Mouse (Mus musculus) bone marrow macrophage, adult 2 months (primary cell): ENCODE data around the gene Sirt2. TPM values are rescaled to one million over a fixed set of nuclear protein-coding genes. Genes with fewer than 3 reads are reported as not detected.

Source experiments
- H3K27ac ChIP-seq: 2 replicates; pipeline ENCODE4 v1.5.1; 2012; ENCODE audit warnings: low read depth, low read length; ENCODE audit not compliant: insufficient read depth
- H3K4me1 ChIP-seq: 2 replicates; pipeline ENCODE4 v1.6.1; 2012; ENCODE audit warnings: low read length; ENCODE audit not compliant: control insufficient read depth, insufficient read depth
- H3K4me3 ChIP-seq: 2 replicates; pipeline ENCODE4 v1.5.1; 2012; ENCODE audit warnings: mild to moderate bottlenecking, low read length, moderate library complexity; ENCODE audit not compliant: insufficient read depth
- CTCF ChIP-seq: IDR thresholded peaks from 2 replicates; pipeline ENCODE4 v1.5.1; 2012; ENCODE audit warnings: low read depth, mild to moderate bottlenecking, low read length, moderate library complexity
- POLR2A ChIP-seq: IDR thresholded peaks from 2 replicates; pipeline ENCODE4 v1.6.1; 2012; ENCODE audit warnings: mild to moderate bottlenecking, low read depth, low read length, borderline replicate concordance
- polyA plus RNA-seq: library from polyadenylated mRNA; stranded (reverse); fragments of >200 nt; gene quantifications from 2 replicates; pipeline ENCODE4 v1.2.4, GENCODE M21; 2012; ENCODE audit not compliant: missing spikeins, insufficient read depth, insufficient read length

Gene Sirt2
- polyA plus RNA-seq, 1 experiment, result 192 TPM

DNA sequence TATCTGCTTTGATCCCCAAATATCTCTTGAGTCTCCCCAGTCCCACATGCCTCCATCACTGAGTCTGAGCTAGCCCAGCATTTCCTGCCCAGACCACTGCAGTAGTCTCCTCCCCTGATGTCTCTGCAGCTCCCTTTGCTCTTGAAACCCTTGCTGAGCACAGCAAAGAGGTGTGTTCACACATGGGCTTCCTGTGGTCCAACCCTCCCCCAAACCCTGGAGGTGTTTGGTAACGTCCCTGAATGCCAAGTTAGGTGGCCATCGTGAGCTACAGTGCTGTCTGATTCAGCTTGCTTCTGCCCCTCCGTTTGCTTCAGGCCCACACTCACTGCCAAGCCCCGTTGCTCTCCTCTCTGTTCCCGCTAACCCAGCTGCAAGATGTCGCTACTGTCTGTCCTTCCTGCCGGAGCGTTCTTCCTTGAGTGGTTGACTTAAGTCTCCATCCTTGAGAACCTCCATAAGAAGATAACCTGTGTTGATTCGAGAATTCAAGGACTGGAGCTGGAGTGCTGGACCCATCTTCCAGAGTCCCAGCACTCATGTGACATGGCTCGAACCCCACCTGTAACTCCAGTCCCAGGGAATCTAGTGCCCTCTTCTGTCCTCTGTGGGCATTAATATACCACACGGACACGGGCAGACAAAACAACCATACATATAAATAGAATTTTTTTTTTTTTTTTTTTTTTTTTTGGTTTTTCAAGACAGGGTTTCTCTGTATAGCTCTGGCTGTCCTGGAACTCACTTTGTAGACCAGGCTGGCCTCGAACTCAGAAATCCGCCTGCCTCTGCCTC is 26.1 kb downstream of the Sirt2 start:
- TF ChIP-seq POLR2A (no peak), CTCF (no peak)
- peaks cover 18% of the 10 kb centered on the region for H3K4me1 ChIP-seq
- no peak overlapping the region for H3K27ac ChIP-seq
- H3K4me3 ChIP-seq, result no peak overlapping the region

DNA sequence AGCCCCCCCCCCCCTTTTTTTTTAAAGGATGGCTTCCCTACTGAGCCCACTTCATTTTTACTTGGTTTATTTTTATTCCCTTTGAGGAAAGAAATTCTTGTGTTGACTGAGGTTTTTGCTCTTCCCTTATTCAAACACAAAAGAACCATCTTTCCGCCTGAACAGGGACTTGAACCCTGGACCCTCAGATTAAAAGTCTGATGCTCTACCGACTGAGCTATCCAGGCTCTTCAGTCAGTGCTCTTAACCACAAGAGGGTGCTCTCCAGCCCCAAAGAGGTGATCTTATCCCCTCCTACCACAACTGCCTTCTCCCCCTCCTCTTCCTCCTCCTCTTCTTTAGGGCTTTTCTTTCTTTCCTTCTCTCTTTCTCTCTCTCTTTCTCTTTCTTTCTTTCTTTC is 27.3 kb downstream of the Sirt2 start:
- peaks cover 13% of the 10 kb centered on the region for H3K4me1 ChIP-seq
- H3K4me3 ChIP-seq, result no peak overlapping the region
- TF ChIP-seq POLR2A, result no peak
- no peak for TF ChIP-seq CTCF
- no peak overlapping the region for H3K27ac ChIP-seq

DNA sequence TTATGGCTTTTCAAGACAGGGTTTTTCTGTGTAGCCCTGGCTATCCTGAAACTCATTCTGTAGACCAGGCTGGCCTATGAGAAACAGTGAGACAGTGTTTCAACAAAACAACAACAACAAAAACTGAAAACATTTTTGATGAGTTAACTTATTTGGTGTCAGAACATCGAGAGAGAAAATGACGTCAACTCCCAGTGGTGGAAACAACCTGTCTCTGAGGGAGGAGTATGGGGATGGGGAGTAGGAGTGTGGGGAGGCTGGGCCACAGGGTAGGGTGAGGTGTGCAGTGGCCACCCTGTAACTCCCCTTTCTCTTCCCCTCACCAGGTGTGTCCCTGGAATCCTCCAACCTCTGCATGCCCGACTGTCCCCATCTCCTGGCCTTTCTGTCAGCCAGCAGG is 28.0 kb downstream of the Sirt2 start:
- Histone ChIP-seq H3K4me3 (no peak overlapping the region), H3K4me1 (peaks cover 10% of the 10 kb centered on the region), H3K27ac (no peak overlapping the region)
- no peak for TF ChIP-seq CTCF
- TF ChIP-seq POLR2A, result no peak

DNA sequence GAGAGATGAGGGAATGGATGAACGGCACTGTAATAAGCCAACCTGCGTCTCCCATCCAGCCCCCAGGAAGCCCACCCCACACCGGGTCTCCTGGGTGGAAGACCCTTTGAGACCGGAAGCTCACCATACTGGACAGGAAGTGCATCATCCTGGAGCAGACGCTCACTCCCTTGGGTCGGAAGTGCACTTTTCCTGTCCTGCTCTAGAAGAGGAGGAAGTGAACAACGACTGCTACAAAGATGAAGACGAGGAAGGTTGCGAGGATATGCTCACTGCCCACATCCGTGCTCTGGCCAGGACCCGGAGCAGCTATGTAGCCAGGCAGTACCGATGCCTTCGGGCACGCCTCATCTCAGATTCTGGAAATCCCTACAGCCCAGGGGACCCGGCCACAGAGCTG is 29.3 kb downstream of the Sirt2 start:
- no peak for TF ChIP-seq POLR2A
- no peak for TF ChIP-seq CTCF
- peak overlapping the region; percentile 75 for H3K4me3 ChIP-seq
- peaks cover 10% of the 10 kb centered on the region for H3K4me1 ChIP-seq
- H3K27ac ChIP-seq, result peak overlapping the region; percentile 87

DNA sequence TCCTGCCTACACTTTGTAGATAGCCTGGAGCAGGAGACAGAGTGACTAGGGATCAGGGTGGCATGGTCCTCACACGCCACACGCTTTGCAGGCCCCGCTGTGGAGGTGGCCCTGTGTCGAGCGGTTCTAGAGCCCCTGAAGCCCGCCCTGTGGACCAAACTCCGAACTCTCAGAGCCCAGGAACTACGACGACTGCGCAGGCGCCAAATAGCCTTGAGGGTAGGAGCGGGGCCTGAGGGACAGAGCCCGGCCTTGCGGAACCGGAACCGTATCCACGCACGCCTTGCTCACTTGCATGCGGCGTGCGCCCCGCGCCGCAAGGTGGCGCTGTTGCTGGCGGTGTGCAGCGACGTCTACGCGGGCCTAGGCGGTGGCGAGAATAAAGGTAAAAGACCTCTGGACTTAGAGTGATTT is 30.0 kb downstream of the Sirt2 start:
- peak overlapping the region; percentile 75 for H3K4me3 ChIP-seq
- H3K4me1 ChIP-seq, result peaks cover 11% of the 10 kb centered on the region
- H3K27ac ChIP-seq, result peak overlapping the region; percentile 87
- TF ChIP-seq POLR2A (no peak), CTCF (peak; percentile 71)

DNA sequence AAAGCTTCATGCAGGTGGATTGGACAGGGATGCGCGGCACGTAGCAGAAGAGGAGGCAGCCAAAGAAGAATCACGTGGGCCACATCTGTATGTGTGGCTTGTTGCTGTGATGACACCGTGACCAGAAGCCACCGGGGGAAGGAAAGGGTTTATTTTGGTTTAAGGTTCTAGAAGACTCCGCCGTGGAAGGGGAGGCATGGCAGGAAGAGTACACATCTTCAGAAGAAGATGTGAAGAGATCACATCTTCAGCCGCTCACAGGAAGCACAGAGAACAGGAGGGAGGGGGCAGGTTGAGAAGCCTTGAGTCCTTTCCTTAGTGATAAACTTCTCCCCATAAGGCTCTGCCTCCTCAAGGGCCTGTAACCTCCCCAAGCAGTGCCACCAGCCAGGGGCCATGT is 33.5 kb downstream of the Sirt2 start:
- Histone ChIP-seq H3K27ac (no peak overlapping the region), H3K4me3 (no peak overlapping the region), H3K4me1 (peaks cover 24% of the 10 kb centered on the region)
- TF ChIP-seq POLR2A (no peak), CTCF (no peak)

DNA sequence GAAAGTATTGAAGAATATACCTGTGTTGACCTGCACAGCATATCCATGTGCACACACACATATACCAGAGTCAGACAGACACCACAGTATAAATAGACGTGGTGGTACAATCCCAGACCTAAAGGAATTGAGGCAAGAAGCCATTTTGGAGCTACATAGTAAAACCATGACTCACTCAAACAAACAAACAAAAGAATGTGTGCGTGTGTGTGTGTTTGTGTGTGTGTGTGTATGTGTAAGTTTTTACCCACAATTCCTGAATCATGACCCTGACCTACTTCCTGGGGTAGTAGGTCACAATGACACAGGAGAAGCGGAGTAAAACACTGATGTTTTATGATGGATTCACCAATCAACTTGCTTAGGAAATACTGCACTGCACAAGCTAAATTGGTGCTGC is 34.9 kb downstream of the Sirt2 start:
- H3K4me3 ChIP-seq, result no peak overlapping the region
- peaks cover 20% of the 10 kb centered on the region for H3K4me1 ChIP-seq
- H3K27ac ChIP-seq, result no peak overlapping the region
- no peak for TF ChIP-seq CTCF

DNA sequence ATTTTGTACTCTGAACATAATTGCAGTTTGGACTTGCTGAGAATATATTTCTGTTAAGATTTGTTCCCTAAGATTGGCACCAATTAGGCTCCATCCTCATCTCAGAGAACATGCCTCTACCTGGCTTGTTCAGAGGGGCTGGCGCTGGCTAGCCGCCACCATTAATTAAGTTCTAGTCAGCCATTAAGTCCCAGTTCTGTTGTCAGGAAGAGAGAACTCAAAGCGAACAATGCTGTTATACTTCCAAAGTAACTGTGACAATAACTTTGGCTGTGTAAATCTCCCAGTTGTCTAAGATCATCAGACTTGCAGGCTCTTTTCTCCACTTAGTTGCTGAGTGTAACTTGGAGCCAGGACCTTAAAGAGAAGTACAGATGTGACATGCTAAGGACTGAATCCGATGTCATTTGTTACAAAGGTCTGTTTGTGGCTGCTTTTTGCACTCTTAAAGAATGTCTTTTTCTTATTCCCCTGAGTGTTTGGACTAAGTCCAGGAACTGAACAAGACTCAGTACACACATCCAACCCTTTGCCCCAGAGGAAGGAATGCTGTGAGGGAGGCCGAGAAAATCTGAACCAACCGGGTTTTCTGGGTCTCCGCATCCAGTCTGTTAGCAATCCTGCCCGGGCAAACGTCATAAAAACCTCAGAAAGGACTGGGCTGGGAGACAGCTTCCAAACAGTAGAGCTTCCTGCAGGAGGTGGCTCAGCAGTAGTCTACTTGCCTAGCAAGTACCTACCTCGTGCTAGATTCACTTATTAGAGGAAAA is 35.6 kb downstream of the Sirt2 start:
- Histone ChIP-seq H3K4me1 (peaks cover 20% of the 10 kb centered on the region), H3K27ac (no peak overlapping the region), H3K4me3 (no peak overlapping the region)
- no peak for TF ChIP-seq CTCF
- TF ChIP-seq POLR2A, result no peak

DNA sequence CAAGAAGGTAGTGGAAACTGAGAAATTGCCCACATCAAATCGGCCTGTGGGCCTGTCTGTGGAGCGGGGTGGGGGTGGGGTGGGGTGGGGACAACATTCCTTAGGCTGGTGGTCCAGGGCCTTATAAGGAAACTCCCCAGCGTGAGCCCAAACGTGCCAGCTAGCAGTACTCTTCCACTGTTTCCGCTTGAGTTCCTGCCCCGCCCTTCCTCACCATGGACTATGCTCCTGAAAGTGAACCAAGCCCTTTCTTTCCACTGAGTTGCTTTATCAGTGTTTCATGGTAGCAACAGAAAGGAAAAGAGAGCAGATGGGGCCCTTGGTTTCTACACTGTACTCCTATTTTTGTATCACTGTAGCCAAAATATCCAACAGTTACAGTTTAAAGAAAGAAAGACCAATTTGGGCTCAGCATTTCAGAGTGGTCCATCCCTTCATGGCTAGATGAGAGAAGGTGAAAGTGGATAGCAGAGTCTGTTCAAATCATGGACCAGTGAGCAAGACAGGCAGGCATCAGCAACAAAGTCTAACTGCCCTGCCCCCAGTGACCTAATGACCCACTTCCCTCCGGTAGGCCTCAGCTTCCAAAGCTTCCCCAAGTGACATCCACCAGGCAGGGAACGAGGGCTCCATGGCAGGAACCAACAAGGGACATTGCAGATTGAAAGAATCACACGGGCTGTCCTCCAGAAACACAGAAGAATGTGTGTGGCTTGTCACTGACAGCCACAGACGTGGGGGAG is 36.5 kb downstream of the Sirt2 start:
- Histone ChIP-seq H3K4me3 (no peak overlapping the region), H3K27ac (no peak overlapping the region)

DNA sequence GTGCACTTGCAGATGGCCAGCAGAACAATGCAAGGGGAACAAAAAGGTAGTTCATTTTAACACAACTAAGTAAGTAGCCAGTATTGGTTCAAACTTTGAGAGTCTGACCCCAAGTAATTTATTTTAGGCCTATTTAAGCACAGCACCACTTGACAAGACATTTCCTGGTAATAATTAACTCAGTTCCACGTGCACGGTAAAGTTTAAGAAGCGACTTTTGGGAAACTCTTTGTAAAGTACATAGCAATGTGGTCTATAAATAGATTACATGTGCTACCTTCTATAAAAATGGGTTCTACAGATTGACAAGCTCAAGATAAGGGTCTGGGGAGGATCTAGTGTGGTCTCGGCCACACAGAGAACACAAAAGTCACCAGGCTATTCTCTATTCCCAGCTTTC is 37.2 kb downstream of the Sirt2 start:
- no peak overlapping the region for H3K4me3 ChIP-seq
- no peak overlapping the region for H3K27ac ChIP-seq
- peaks cover 24% of the 10 kb centered on the region for H3K4me1 ChIP-seq
- TF ChIP-seq CTCF (no peak), POLR2A (no peak)

More for the DNA sequence above, 36.5 kb downstream of the Sirt2 start:
- TF ChIP-seq POLR2A (no peak), CTCF (no peak)
- peaks cover 23% of the 10 kb centered on the region for H3K4me1 ChIP-seq

DNA sequence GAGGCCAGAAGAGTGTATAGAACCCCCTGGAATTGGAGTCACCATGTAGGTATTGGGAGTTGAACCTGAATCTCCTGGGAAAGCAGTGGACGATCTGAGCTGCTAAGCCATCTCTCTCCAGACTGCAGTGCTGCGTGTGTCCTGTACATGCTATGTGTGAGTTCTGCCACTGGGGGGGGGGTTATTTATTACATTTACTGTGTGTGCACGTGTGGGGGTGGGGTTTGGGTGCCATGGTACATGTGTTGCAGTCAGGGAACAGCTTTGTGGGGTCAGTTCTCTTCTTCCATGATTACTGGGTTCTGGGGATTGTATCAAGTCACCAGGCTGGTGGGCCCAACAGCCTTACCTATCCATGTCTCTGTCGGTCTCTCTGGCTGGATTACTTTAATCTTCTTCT is 40.3 kb downstream of the Sirt2 start:
- H3K4me3 ChIP-seq, result no peak overlapping the region
- TF ChIP-seq POLR2A (no peak), CTCF (0 out of 2 replicates have a peak, but pooled peaks have one; percentile 29)
- peaks cover 22% of the 10 kb centered on the region for H3K4me1 ChIP-seq
- H3K27ac ChIP-seq, result no peak overlapping the region
